Mouse (Mus musculus) left cerebral cortex, adult 9 months (tissue): Measurements from ENCODE around the gene Pabpc4.
A peak's percentile ranks its signal among the peaks of the same experiment; 100 is the strongest.
"Not testable (repeated sequence)": the region's sequence is repeated elsewhere in the genome, so short reads cannot be mapped to it uniquely, and the experiment has no call there.

Experiments
- DNase-seq, 2 experiments: peaks; one replicate each; pipeline ENCODE4 v3.0.0; 2022; ENCODE audit warnings: low spot score in 2 of 2

The Pabpc4 gene

GRCm38 (mm10) chr4:123247147-123247880, 14.8 kb upstream of the Pabpc4 start:
- no peak for DNase-seq

GRCm38 (mm10) chr4:123248971-123249567, 13.1 kb upstream of the Pabpc4 start:
- DNase-seq = peak; percentile 49 to 76

DNA sequence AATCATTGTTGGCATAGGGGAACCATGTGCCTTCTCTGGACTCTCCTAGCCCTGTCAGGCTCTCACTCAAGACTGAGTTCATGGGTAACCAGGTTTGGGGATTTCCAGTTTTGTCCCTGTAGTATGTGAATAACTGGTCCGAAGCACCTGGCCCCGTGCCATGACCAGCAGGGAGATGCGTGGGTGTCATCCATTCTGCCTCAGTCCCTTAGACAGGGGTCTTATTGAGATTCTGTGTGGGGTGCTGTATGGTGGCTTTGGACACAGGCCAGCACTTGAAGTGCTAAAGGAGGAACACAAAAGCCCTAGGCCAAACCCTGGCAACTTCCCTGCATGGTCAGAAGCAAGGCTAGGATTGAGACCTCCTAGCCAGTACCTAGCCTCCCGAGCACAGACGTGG, 9.9 kb upstream of the Pabpc4 start:
- no peak for DNase-seq

DNA sequence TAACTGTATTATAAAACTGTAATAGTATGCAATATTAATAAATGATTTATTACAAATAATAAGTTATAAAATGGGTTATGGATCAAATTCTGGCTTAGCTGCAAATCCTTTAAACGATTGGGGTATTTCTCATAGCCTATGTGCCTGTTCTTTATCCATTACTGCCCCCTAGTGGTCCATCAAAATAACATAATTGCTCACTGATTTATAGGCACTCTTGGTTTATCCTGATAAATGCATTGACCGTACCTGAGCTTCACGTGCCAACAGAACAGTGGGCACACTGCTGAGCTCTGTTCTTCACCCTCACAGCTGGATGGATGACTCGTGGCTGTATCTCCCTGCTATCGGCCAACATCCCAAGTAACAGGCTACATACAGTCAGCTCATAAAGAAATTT, 7.5 kb upstream of the Pabpc4 start:
- DNase-seq = peak in 1 of 2 experiments; percentile 31

GRCm38 (mm10) chr4:123260071-123260746, 1.9 kb upstream of the Pabpc4 start:
- no peak for DNase-seq

DNA sequence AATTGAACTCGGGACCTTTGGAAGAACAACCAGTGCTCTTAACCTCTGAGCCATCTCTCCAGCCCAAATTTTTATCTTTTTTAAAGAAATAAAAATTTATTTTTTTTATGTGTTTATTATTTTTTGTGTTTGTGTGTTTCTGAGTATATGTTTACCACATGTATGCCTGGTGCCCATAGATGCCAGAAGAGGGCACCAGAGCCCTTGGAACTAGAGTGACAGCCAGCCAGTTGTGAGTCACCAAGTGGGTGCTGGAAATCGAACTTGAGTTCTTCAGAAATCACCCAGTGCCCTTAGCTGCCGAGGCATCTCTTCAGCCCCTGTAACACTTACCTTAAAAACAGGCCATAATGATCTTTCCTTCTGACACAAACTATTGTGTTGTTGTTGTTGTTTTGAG, 8.9 kb downstream of the Pabpc4 start:
- DNase-seq = no peak

DNA sequence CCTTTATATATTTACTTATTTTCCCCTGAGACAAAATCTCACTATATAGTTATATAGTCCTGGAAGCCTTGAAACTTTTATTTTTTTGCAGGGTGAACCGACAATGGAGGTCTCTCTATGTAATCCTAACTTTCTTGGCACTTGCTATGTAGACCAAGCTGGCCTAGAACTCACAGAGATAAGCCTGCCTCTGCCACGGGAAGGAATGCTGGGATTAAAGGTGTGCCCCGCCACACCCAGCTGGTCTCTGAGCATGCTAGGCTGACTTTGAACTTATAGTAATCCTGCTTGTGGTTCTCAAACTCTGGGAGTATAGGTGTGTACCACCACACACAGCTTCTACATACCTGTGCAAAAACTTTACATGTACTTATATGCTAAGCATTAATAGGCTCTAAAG, 18.0 kb downstream of the Pabpc4 start:
- DNase-seq = no peak

GRCm38 (mm10) chr4:123282500-123282899, 20.3 kb downstream of the Pabpc4 start:
- peak in 1 of 2 experiments; percentile 84 for DNase-seq

DNA sequence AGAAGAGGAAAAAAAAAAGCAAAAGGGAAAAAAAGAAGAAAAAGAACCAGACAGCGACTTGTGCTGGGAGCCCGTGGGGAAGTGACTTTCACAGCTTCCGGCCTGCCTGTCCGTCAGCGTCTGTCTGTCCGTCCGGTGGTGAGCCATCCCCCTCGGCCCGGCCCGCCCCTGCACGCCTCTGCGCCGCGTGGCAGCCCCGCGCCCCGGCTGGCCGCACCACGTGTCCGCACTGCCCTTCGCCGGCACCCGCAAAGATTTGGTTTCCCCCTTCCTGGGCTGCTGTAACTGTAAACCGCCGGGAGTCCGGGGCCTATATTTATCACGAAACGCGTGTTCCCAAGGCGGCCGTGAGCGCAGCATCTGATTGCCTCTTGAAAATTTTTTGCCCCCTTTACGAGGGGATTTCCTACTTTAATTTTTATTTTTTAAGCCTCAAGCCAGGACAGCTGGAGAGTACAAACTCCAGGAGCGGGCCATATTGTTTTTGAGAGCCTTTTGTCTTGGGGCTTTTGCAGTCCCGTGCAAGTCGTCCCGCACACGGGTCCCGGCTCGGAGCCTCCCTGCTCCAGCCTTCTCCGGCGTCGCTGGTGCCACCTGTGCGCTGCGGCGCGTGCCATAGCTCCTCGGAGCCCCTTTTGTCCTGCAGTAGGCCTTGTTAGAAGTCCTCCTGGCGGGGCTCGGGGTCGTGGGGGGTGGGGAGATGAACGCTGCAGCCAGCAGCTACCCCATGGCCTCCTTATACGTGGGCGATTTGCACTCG, 20.9 kb downstream of the Pabpc4 start:
- not testable (repeated sequence) for DNase-seq

- DNase-seq = not testable (repeated sequence)
Observed at GRCm38 (mm10) chr4:123283675-123284064, 21.5 kb downstream of the Pabpc4 start.

DNA sequence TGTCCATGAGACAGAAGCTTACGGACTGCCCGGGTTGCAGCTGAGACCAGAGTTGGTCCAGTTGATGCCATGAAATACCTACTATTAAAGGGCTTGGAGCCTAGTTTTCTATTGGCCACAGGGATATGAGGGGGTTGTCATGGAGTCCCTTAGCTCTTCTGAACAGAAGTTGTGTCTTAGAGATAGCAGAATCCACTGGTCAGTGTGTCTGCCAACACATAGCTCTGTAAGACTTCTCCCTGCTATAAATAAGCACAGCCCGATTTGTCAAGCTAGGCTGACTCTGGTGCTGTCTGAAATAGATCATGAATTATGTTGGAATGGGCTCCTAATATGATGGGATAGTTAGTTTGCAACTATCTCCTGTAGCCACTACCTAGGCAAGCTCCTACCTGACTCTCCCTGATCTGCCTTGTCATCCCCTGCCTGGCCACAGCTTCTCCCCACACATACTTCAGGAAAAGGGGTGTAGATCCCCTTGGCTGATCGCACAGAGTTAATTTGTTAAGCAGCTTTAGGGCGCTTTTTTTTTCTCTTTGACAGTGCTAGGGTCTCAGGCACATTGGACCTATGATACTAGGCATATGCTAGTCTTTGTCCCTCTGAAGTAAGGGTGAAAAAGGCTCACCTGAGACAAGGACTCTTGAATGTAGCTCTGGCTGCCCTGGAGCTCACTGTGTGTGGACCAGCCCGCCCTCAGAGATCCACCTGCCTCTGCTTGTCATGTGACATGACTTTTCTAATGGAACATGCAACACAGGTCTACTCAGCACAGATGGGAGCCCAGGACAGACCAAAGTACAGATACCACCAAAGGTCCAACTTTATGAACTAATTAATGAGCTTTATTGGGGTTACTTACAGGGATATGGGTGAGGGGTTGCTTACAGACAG, 22.8 kb downstream of the Pabpc4 start:
- DNase-seq = no peak

DNA sequence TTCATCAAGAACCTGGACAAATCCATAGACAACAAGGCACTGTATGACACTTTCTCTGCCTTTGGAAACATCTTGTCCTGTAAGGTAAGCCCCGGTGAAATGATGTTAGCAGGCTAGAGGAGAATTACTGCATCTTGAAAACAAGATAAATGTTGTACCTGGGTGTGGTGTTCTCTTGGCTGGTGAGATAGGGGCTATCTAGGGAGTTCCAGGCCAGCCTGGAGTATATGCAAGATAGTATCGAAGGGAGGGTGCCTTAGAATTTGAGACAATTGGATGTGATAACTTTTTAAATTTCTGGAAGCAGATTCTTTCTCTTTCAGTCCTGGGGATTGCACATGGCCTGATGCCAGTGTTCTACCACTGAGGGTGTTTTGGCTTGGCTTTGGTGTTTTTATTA, 24.6 kb downstream of the Pabpc4 start:
- DNase-seq = no peak

DNA sequence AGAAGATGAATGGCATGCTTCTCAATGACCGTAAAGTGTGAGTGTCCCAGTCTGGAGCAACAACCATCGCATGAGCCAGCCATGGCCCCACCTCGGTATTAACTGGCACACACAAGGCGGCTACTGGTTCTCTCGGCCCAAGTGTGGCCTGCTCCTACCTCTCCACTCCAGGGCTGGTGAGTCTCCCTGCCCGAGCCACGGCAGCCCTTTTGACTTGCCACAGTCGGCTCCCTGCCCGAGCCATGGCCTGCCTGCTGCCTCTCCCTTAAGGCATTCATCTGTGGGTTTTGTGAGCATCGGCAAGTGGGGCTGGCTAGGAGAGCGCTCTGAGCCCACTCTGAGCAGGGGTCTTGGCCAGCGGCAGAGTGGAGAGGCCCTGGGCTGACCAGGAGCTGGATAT, 26.9 kb downstream of the Pabpc4 start:
- no peak for DNase-seq

GRCm38 (mm10) chr4:123292390-123292789, 30.2 kb downstream of the Pabpc4 start:
- DNase-seq = no peak

DNA sequence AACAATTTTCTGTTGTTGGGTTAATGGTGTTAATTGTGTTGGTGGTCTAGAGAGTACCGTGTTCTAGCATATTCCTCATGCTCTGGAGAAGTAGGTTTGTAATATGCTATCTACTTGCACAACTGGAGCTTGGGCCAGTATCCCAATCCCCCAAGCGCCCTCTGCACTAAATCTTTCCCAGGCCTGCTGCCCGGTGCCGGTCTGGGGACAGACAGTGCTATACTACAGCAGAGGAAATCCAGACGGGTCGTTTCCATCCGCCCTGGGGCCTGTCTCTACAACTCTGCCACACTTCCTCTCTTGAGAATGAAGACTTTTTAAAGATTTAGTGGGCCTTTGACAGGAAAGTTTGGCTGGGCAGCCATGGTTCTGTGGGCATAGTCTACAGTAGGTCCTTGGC, 30.8 kb downstream of the Pabpc4 start:
- no peak for DNase-seq

DNA sequence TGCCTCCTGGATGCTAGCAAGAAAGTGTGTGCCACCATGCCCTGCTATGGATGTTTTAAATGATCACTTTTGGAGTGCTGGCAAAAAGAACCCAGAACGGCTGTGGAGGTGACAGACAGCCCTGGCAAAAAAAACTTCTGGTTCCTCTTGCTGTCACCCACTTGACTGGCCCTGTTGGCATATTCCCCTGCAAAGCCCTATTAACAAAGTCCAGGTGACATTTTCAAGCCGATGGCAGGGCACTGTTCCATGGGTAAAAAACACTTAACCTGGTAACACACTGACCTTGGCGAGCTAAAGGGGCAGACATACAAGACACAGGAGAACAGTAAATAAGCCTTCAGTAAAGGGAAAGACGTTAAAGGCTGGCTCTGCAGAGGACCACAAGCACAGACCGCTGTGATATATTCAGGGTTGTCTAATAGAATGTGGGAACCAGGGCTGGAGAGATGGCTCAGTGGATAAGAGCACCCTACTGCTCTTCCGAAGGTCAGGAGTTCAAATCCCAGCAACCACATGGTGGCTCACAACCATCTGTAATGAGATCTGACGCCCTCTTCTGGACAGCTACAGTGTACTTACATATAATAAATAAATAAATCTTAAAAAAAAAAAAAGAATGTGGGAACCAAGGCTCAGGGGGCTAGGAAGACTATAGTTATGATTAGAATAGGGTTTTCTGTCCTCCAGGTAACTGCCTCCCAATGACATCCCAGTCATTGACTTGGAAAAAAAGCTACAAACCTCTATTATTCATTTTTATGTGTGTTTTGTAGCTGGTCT, 31.7 kb downstream of the Pabpc4 start:
- DNase-seq = no peak

DNA sequence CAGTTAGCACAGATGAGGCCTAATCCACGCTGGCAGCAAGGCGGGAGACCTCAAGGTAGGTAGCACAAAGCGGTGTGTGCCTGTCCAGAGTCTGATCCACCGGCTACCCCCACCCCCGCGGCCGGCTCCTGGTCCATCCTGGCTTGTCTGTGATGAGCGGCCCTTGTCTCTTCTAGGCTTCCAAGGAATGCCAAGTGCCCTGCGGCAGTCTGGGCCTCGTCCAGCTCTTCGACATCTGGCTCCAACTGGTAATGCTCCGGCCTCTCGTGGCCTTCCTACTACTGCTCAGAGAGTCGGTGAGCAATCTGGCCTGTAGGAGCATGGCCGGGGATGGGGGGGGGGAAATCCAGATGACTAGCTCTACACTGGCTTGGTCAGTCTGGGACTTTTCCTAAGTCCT, 32.9 kb downstream of the Pabpc4 start:
- DNase-seq = not testable (repeated sequence)

GRCm38 (mm10) chr4:123295516-123296147, 33.5 kb downstream of the Pabpc4 start:
- no peak for DNase-seq

GRCm38 (mm10) chr4:123296148-123296534, 34.0 kb downstream of the Pabpc4 start:
- DNase-seq = no peak
